Mouse (Mus musculus) adrenal gland, postnatal 10 days (tissue): ENCODE results near the gene Ncs1. TPM values are rescaled to one million over a fixed set of nuclear protein-coding genes. Genes with fewer than 3 reads are reported as not detected.

ENCODE experiments used
- DNase-seq: peaks from one replicate; pipeline ENCODE4 v3.0.0; 2021; ENCODE audit warnings: mixed read lengths
- long read RNA-seq, 2 experiments: library from polyadenylated mRNA; stranded (forward); transcript quantifications; one replicate each; pipeline ENCODE4 v2.0.0; 2021
- total RNA-seq, 2 experiments: library from RNA; stranded (reverse); gene quantifications; 2 replicates each; pipeline ENCODE4 v1.2.3; 2021

The Ncs1 gene
- 1 to 10 TPM; 4.2 to 6.8 TPM for total RNA-seq
- long read RNA-seq, experiment 1, full-length matches to known transcripts, result 2 of 5 reads
- long read RNA-seq, experiment 1, partial matches to known transcripts, result 0 of 5 reads
- long read RNA-seq, experiment 1, other reads (novel, unspliced or antisense), result 3 of 5 reads
- long read RNA-seq, experiment 2, full-length matches to known transcripts, result 4 of 5 reads
- long read RNA-seq, experiment 2, partial matches to known transcripts, result 0 of 5 reads
- long read RNA-seq, experiment 2, other reads (novel, unspliced or antisense), result 1 of 5 reads

GRCm38 (mm10) chr2:31245491-31246141, at the start of gene Ncs1:
Gene Ncs1 (plus strand): TSS chr2:31245823.
- peak; percentile 84 for DNase-seq

- no peak for DNase-seq
Observed at GRCm38 (mm10) chr2:31198621-31199020, 47.0 kb upstream of the Ncs1 start.

GRCm38 (mm10) chr2:31200051-31200450, 45.6 kb upstream of the Ncs1 start:
- no peak for DNase-seq

- no peak for DNase-seq
Observed at GRCm38 (mm10) chr2:31201851-31202250, 43.8 kb upstream of the Ncs1 start.

- no peak for DNase-seq
Observed at GRCm38 (mm10) chr2:31202357-31202756, 43.3 kb upstream of the Ncs1 start.

- peak; percentile 37 for DNase-seq
Observed at GRCm38 (mm10) chr2:31202956-31203355, 42.7 kb upstream of the Ncs1 start.

- no peak for DNase-seq
Observed at GRCm38 (mm10) chr2:31204677-31205076, 40.9 kb upstream of the Ncs1 start.

GRCm38 (mm10) chr2:31206211-31206610, 39.4 kb upstream of the Ncs1 start:
- DNase-seq, result no peak

GRCm38 (mm10) chr2:31206882-31207281, 38.7 kb upstream of the Ncs1 start:
- DNase-seq, result no peak

- DNase-seq, result no peak
Observed at GRCm38 (mm10) chr2:31208544-31209142, 37.0 kb upstream of the Ncs1 start.

- DNase-seq, result peak; percentile 76
Observed at GRCm38 (mm10) chr2:31209525-31209924, 36.1 kb upstream of the Ncs1 start.

- no peak for DNase-seq
Observed at GRCm38 (mm10) chr2:31210144-31210847, 35.3 kb upstream of the Ncs1 start.

GRCm38 (mm10) chr2:31211204-31211603, 34.4 kb upstream of the Ncs1 start:
- DNase-seq, result no peak

- DNase-seq, result no peak
Observed at GRCm38 (mm10) chr2:31214211-31214796, 31.3 kb upstream of the Ncs1 start.

- no peak for DNase-seq
Observed at GRCm38 (mm10) chr2:31218611-31219010, 27.0 kb upstream of the Ncs1 start.

- no peak for DNase-seq
Observed at GRCm38 (mm10) chr2:31219470-31219869, 26.2 kb upstream of the Ncs1 start.

GRCm38 (mm10) chr2:31220844-31221243, 24.8 kb upstream of the Ncs1 start:
- no peak for DNase-seq

- DNase-seq, result no peak
Observed at GRCm38 (mm10) chr2:31221582-31221981, 24.0 kb upstream of the Ncs1 start.

- DNase-seq, result no peak
Observed at GRCm38 (mm10) chr2:31228768-31229311, 16.8 kb upstream of the Ncs1 start.

GRCm38 (mm10) chr2:31239203-31239696, 6.4 kb upstream of the Ncs1 start:
- DNase-seq, result no peak

- DNase-seq, result peak; percentile 56
Observed at GRCm38 (mm10) chr2:31239833-31240232, 5.8 kb upstream of the Ncs1 start.

GRCm38 (mm10) chr2:31241639-31242038, 4.0 kb upstream of the Ncs1 start:
- DNase-seq, result no peak
